Mouse (Mus musculus) gastrocnemius, adult 18-20 months (tissue): ENCODE results near the gene Mfsd4b5. TPM values are rescaled to one million over a fixed set of nuclear protein-coding genes. Genes with fewer than 3 reads are reported as not detected.
A peak's percentile ranks its signal among the peaks of the same experiment; 100 is the strongest.
"Not testable (repeated sequence)": the region's sequence is repeated elsewhere in the genome, so short reads cannot be mapped to it uniquely, and the experiment has no call there.

Experiments
- DNase-seq: peaks from one replicate; pipeline ENCODE4 v3.0.0; 2021; ENCODE audit warnings: low spot score
- long read RNA-seq, 2 experiments: library from polyadenylated mRNA; stranded (forward); transcript quantifications; one replicate each; pipeline ENCODE4 v2.0.0; 2021
- total RNA-seq, 2 experiments: library from RNA; stranded (reverse); gene quantifications; 2 replicates each; pipeline ENCODE4 v1.2.3; 2021

The Mfsd4b5 gene
- under 1 TPM; 0.36 to 0.62 TPM for total RNA-seq
- long read RNA-seq, experiment 1, result 0 reads
- long read RNA-seq, experiment 2, result 0 reads

GRCm38 (mm10) chr10:39986466-39986865 lies at the start of gene Mfsd4b5:
Gene Mfsd4b5, minus strand, starts transcription at chr10:39986646.
- DNase-seq, result no peak

- DNase-seq, result no peak
Observed at GRCm38 (mm10) chr10:40034956-40035355, 48.5 kb upstream of the Mfsd4b5 start.

GRCm38 (mm10) chr10:40032897-40033296 lies 46.5 kb upstream of the Mfsd4b5 start:
- DNase-seq, result no peak

- no peak for DNase-seq
Observed at GRCm38 (mm10) chr10:40030716-40031115, 44.3 kb upstream of the Mfsd4b5 start.

- DNase-seq, result no peak
Observed at GRCm38 (mm10) chr10:40029610-40030009, 43.2 kb upstream of the Mfsd4b5 start.

- DNase-seq, result no peak
Observed at GRCm38 (mm10) chr10:40028091-40028490, 41.6 kb upstream of the Mfsd4b5 start.

GRCm38 (mm10) chr10:40026546-40026945 lies 40.1 kb upstream of the Mfsd4b5 start:
- no peak for DNase-seq

- no peak for DNase-seq
Observed at GRCm38 (mm10) chr10:40025560-40025959, 39.1 kb upstream of the Mfsd4b5 start.

- peak; percentile 85 for DNase-seq
Observed at GRCm38 (mm10) chr10:40024554-40025428, 38.3 kb upstream of the Mfsd4b5 start, which contains the start of gene Mfsd4b1. Gene Mfsd4b1, minus strand, starts transcription at chr10:40025268.

GRCm38 (mm10) chr10:40020401-40020800 lies 34.0 kb upstream of the Mfsd4b5 start:
- no peak for DNase-seq

GRCm38 (mm10) chr10:40019492-40019891 lies 33.0 kb upstream of the Mfsd4b5 start:
- peak; percentile 48 for DNase-seq

- no peak for DNase-seq
Observed at GRCm38 (mm10) chr10:40018261-40018860, 31.9 kb upstream of the Mfsd4b5 start.

- no peak for DNase-seq
Observed at GRCm38 (mm10) chr10:40009591-40009990, 23.1 kb upstream of the Mfsd4b5 start.

GRCm38 (mm10) chr10:40008847-40009246 lies 22.4 kb upstream of the Mfsd4b5 start:
- DNase-seq, result not testable (repeated sequence)

GRCm38 (mm10) chr10:40007953-40008352 lies 21.5 kb upstream of the Mfsd4b5 start:
- no peak for DNase-seq

GRCm38 (mm10) chr10:40006963-40007362 lies 20.5 kb upstream of the Mfsd4b5 start:
- no peak for DNase-seq

GRCm38 (mm10) chr10:40000746-40001145 lies 14.3 kb upstream of the Mfsd4b5 start:
- no peak for DNase-seq

- no peak for DNase-seq
Observed at GRCm38 (mm10) chr10:39991155-39991554, 4.7 kb upstream of the Mfsd4b5 start.

GRCm38 (mm10) chr10:39982604-39983003 lies 3.8 kb downstream of the Mfsd4b5 start:
- no peak for DNase-seq

- no peak for DNase-seq
Observed at GRCm38 (mm10) chr10:39978231-39978630, 8.2 kb downstream of the Mfsd4b5 start.

- DNase-seq, result no peak
Observed at GRCm38 (mm10) chr10:39977346-39977745, 9.1 kb downstream of the Mfsd4b5 start.

GRCm38 (mm10) chr10:39975771-39976170 lies 10.7 kb downstream of the Mfsd4b5 start:
- DNase-seq, result no peak

GRCm38 (mm10) chr10:39974982-39975381 lies 11.5 kb downstream of the Mfsd4b5 start:
- no peak for DNase-seq
